Mouse (Mus musculus) heart, adult 2 months (tissue): ENCODE measurements around the gene Nelfcd. TPM values are rescaled to one million over a fixed set of nuclear protein-coding genes. Genes with fewer than 3 reads are reported as not detected.
A peak's percentile ranks its signal among the peaks of the same experiment; 100 is the strongest.

ENCODE experiments used
- DNase-seq, 2 experiments: peaks; one replicate each; pipeline ENCODE4 v3.0.0; 2021
- H3K27ac ChIP-seq: fragments of 200-600 bp; 2 replicates; pipeline ENCODE4 v1.8.1; 2022
- H3K27me3 ChIP-seq: fragments of 200-500 bp; 2 replicates; pipeline ENCODE4 v1.6.1; 2012; ENCODE audit warnings: mild to moderate bottlenecking, low read length, inconsistent platforms, mixed read lengths; ENCODE audit not compliant: control insufficient read depth, insufficient read depth
- H3K36me3 ChIP-seq: fragments of 200-500 bp; 2 replicates; pipeline ENCODE4 v1.6.1; 2012; ENCODE audit warnings: low read length, inconsistent platforms; ENCODE audit not compliant: control insufficient read depth, insufficient read depth
- H3K4me1 ChIP-seq: fragments of 200-500 bp; 2 replicates; pipeline ENCODE4 v1.6.1; 2011; ENCODE audit warnings: low read length; ENCODE audit not compliant: control insufficient read depth, insufficient read depth
- H3K4me3 ChIP-seq: fragments of 200-600 bp; 2 replicates; pipeline ENCODE4 v1.8.1; 2022
- H3K79me2 ChIP-seq: fragments of 200-500 bp; replicated peaks from 2 replicates; pipeline ENCODE4 v1.6.1; 2012; ENCODE audit warnings: mild to moderate bottlenecking, inconsistent platforms, low read length, moderate library complexity, mixed read lengths; ENCODE audit not compliant: control insufficient read depth, insufficient read depth
- H3K9ac ChIP-seq: fragments of 200-500 bp; 2 replicates; pipeline ENCODE4 v1.6.1; 2012; ENCODE audit warnings: low read depth, mild to moderate bottlenecking, control low read depth, inconsistent platforms, low read length, mixed read lengths
- CTCF ChIP-seq: fragments of 200-600 bp; IDR thresholded peaks from 2 replicates; pipeline ENCODE4 v1.8.1; 2022; ENCODE audit warnings: antibody characterized with exemption, mild to moderate bottlenecking, moderate library complexity
- EP300 ChIP-seq: fragments of 200-500 bp; IDR thresholded peaks from 2 replicates; pipeline ENCODE4 v1.6.1; 2011; ENCODE audit warnings: low read depth, low read length, control low read depth; ENCODE audit not compliant: insufficient read depth
- POLR2A ChIP-seq: fragments of 200-500 bp; IDR thresholded peaks from 2 replicates; pipeline ENCODE4 v1.6.1; 2011; ENCODE audit warnings: mild to moderate bottlenecking, low read depth, low read length, control low read depth; ENCODE audit not compliant: insufficient read depth
- WGBS: fragments of 180-500 bp; shearing (Covaris S2); methylation state at CpG from one replicate; pipeline ENCODE4 v1.1.7; 2018; 5-methylcytosine and 5-hydroxymethylcytosine counted together
- intact Hi-C: fragments of 180-260 bp; cut with DNase I; formaldehyde crosslinking; loops from one replicate; pipeline ENCODE4 v1.15.1; 2025
- polyA plus RNA-seq: library from polyadenylated mRNA; depleted of rRNA; stranded (reverse); fragments of >200 nt; gene quantifications from 2 replicates; pipeline ENCODE4 v1.2.3, GENCODE M21; 2012
- total RNA-seq, 2 experiments: library from RNA; stranded (reverse); gene quantifications; 2 replicates each; pipeline ENCODE4 v1.2.3; 2021

Gene Nelfcd
- total and polyA plus RNA-seq, 3 experiments, result 26.5 to 38.1 (median 30.3) TPM

- H3K27ac ChIP-seq, result peak within 1 kb of the TSS; percentile 78
- intact Hi-C loops, result loop anchor here (2.0 kb wide), 1 partner anchor 24 kb away; the partner anchor contains the start of gene Nelfcd
- WGBS, result 2% methylated on average over 38 of the region's 38 CpGs
These were observed 23.3 kb downstream of the Nelfcd start, which contains the start of gene Ctsz for GRCm38 (mm10) chr2:174438737-174439449. TSS of gene Ctsz (minus strand) at chr2:174439039.

GRCm38 (mm10) chr2:174439450-174439838 lies 23.8 kb downstream of the Nelfcd start:
- intact Hi-C loops, result loop anchor here (2.0 kb wide), 1 partner anchor 25 kb away; the partner anchor contains the start of gene Nelfcd

More at GRCm38 (mm10) chr2:174438737-174439449, 23.3 kb downstream of the Nelfcd start, which contains the start of gene Ctsz:
- Histone ChIP-seq H3K36me3 (no peaks in the 10 kb centered on the region), H3K9ac (peak within 1 kb of the TSS; percentile 84), H3K79me2 (no peaks in the 10 kb centered on the region), H3K27me3 (no peaks in the 10 kb centered on the region), H3K4me1 (peaks cover 5% of the 10 kb centered on the region), H3K4me3 (peak within 1 kb of the TSS; percentile 50)
- TF ChIP-seq CTCF (no peak), POLR2A (peak; percentile 39; the same call in 1 of the 2 replicates), EP300 (no peak)
- peak; percentile 86 to 87 for DNase-seq

GRCm38 (mm10) chr2:174439961-174440360 lies 24.4 kb downstream of the Nelfcd start:
- peaks cover 5% of the 10 kb centered on the region for H3K4me1 ChIP-seq
- 87% methylated on average over 9 of the region's 9 CpGs for WGBS
- no peak for DNase-seq
- intact Hi-C loops, result loop anchor here (2.0 kb wide), 1 partner anchor 25 kb away; the partner anchor contains the start of gene Nelfcd
- no peaks in the 10 kb centered on the region for H3K79me2 ChIP-seq
- no peak overlapping the region for H3K9ac ChIP-seq
- TF ChIP-seq EP300 (no peak), CTCF (no peak), POLR2A (no peak)
- no peak overlapping the region for H3K27ac ChIP-seq
- H3K27me3 ChIP-seq, result no peaks in the 10 kb centered on the region
- H3K36me3 ChIP-seq, result no peaks in the 10 kb centered on the region
- no peak overlapping the region for H3K4me3 ChIP-seq

More at GRCm38 (mm10) chr2:174439450-174439838, 23.8 kb downstream of the Nelfcd start:
- TF ChIP-seq EP300, result no peak
- TF ChIP-seq CTCF, result no peak
- no peak for TF ChIP-seq POLR2A
- Histone ChIP-seq H3K9ac (no peak overlapping the region), H3K27me3 (no peaks in the 10 kb centered on the region), H3K36me3 (no peaks in the 10 kb centered on the region), H3K79me2 (no peaks in the 10 kb centered on the region), H3K4me1 (peaks cover 5% of the 10 kb centered on the region), H3K27ac (no peak overlapping the region; the same call in 1 of the 2 replicates), H3K4me3 (no peak overlapping the region)
- WGBS, result 66% methylated on average over 5 of the region's 5 CpGs
- peak in 1 of 2 experiments; percentile 49 for DNase-seq

- Histone ChIP-seq H3K36me3 (no peaks in the 10 kb centered on the region), H3K9ac (no peak overlapping the region), H3K4me1 (peaks cover 5% of the 10 kb centered on the region), H3K4me3 (no peak overlapping the region), H3K27me3 (no peaks in the 10 kb centered on the region), H3K27ac (no peak overlapping the region), H3K79me2 (no peaks in the 10 kb centered on the region)
- TF ChIP-seq POLR2A (no peak), EP300 (no peak), CTCF (no peak)
- 67% methylated on average over 4 of the region's 4 CpGs for WGBS
- intact Hi-C loops, result no loop called here
- DNase-seq, result no peak
These were observed 26.3 kb downstream of the Nelfcd start for GRCm38 (mm10) chr2:174441898-174442297.

- H3K79me2 ChIP-seq, result no peaks in the 10 kb centered on the region
- peaks cover 3% of the 10 kb centered on the region for H3K4me1 ChIP-seq
- no peak overlapping the region for H3K4me3 ChIP-seq
- 34% methylated on average over 9 of the region's 9 CpGs for WGBS
- TF ChIP-seq EP300 (no peak), POLR2A (no peak), CTCF (no peak)
- H3K36me3 ChIP-seq, result no peaks in the 10 kb centered on the region
- no peak overlapping the region for H3K9ac ChIP-seq
- H3K27me3 ChIP-seq, result no peaks in the 10 kb centered on the region
- intact Hi-C loops, result no loop called here
- peak in 1 of 2 experiments; percentile 25 for DNase-seq
- H3K27ac ChIP-seq, result peak overlapping the region; percentile 23; the same call in 1 of the 2 replicates
These were observed 26.9 kb downstream of the Nelfcd start for GRCm38 (mm10) chr2:174442460-174442859.

- peaks cover 2% of the 10 kb centered on the region for H3K4me1 ChIP-seq
- no peaks in the 10 kb centered on the region for H3K36me3 ChIP-seq
- H3K9ac ChIP-seq, result no peak overlapping the region
- H3K27me3 ChIP-seq, result no peaks in the 10 kb centered on the region
- 32% methylated on average over 2 of the region's 2 CpGs for WGBS
- H3K4me3 ChIP-seq, result no peak overlapping the region
- intact Hi-C loops, result no loop called here
- H3K27ac ChIP-seq, result no peak overlapping the region
- no peak for DNase-seq
- no peak for TF ChIP-seq CTCF
- TF ChIP-seq POLR2A, result no peak
- TF ChIP-seq EP300, result no peak
- no peaks in the 10 kb centered on the region for H3K79me2 ChIP-seq
These were observed 27.4 kb downstream of the Nelfcd start for GRCm38 (mm10) chr2:174443046-174443445.
